Mouse (Mus musculus) megakaryocyte progenitor cell, adult 5-6 weeks (primary cell): ENCODE measurements around the gene Mthfd2. TPM values are rescaled to one million over a fixed set of nuclear protein-coding genes. Genes with fewer than 3 reads are reported as not detected.
"Not testable (repeated sequence)": the region's sequence is repeated elsewhere in the genome, so short reads cannot be mapped to it uniquely, and the experiment has no call there.

Experiments
- ATAC-seq: replicated peaks from 2 replicates; pipeline ENCODE4 v1.8.0; 2016; ENCODE audit warnings: mild to moderate bottlenecking, moderate TSS enrichment, inconsistent platforms; ENCODE audit not compliant: poor library complexity
- total RNA-seq, 2 experiments: library from RNA; stranded (forward) in 1 of 2; stranded (reverse) in 1 of 2; fragments of 157-497, 149-512 nt in 1 of 2; fragments of 200-1000 nt in 1 of 2; gene quantifications; 2 replicates each; pipeline versions ENCODE4 v1.2.3 to v1.2.4; 2015 to 2017

Gene Mthfd2
- total RNA-seq (2015) = 19.7 and 26.8 TPM in 2 replicates
- total RNA-seq (2017) = 23.1 and 25.0 TPM in 2 replicates

- peak; percentile 94 for ATAC-seq
These were observed at the start of gene Mthfd2, which contains the start of gene Mob1a for GRCm38 (mm10) chr6:83325525-83326393. Gene Mthfd2, minus strand, starts transcription at chr6:83325908. Gene Mob1a, plus strand, starts transcription at chr6:83326016.

DNA sequence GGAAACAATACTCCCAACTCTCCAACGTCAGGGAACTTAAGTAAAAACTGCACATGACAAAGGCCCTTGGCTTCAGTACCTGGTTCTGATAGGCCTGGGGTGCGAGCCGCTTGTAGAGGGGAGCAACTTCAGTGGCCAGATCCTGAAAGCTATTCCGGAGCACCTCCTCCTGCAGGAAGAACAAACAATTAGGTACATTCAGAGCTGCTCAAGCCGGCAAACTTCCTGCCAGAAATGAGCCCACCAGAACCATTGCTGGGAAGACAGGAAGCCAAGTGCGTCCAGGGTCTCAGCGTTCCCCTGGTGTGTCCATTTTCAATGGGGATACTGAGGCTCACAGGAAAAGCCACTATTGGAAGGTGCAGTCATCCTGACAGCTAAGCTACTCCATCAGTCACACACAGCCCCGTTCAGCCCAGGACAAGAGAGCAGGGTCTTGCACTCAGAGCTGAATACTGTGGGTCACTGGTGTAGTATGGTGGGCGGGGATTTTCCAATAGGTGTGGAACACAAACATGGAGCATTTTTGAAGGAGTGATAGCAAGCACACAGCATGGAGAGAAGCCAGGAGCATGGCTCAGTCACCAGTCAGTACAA lies 48.1 kb upstream of the Mthfd2 start:
- ATAC-seq = no peak

DNA sequence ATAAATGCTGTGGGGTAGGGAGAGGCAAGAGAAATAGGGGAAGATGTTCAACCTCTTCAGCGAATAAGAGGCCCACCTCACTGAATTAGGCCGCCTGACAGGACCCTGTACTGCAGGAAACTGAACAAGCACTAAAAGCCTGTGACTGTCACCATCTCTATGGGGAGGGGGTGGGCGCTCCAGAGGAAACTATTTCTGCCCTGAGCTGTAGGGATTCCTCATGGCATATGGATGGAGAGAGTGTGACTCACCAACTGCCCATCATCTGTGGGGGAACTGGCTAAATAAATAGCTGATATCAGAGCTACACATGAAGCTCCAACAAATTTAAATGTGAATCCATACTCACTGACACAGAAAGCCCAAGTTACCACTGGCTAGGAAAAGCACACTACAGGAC lies 45.6 kb upstream of the Mthfd2 start:
- ATAC-seq = no peak

DNA sequence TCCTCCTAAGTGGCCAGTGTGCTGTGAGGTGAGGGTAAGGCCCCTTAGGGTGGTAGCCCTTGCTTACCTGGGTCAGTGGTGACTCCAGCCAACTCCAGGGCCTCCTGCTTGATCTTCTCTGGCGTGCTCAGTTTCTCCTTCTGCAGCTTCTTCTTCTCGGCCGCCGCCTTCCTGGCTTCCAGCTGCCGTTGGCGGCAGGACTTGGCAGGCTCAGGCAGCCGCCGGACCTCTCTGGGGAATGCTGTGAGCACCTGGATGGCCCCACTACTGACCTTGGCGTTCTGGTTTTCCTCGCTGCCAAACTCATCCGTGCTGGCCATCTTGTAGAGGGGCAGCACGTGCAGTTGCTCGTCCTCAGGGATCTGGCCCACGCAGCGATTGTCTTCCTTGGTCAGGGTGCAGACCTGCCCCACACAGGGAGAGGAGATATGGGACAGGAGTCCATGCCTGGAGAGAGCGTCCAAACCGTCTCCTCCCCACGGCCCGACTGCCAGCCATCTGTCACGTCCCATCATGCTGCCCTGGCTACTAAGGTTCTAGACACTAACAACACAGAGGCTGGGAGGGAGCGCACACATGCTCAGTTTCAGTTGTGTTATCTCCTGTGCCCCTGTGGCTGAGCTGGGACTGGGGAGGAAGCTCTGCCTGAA lies 44.7 kb upstream of the Mthfd2 start:
- no peak for ATAC-seq

DNA sequence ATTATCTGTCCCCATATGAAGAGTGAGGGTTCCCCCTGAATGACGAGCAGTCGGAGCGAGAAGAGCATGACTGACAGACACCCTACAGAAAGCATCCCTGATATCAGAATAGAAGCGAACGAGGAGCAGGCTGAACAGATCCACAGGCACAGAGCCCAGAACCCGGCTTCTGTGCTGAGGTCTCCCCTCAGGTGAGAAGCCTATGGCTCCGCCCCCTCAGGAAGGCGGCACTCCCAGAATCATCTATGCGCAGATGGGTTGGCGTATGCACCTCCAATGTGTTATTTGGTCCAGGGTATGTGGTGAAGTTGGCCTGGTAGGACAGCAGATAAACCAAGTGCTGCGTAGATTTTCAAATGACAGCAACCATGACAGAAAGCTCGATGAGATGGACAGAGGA lies 37.4 kb upstream of the Mthfd2 start:
- no peak for ATAC-seq

- peak; percentile 51 for ATAC-seq
These were observed 36.0 kb upstream of the Mthfd2 start for GRCm38 (mm10) chr6:83361523-83362248.

GRCm38 (mm10) chr6:83357436-83357835 lies 31.7 kb upstream of the Mthfd2 start:
- no peak for ATAC-seq

DNA sequence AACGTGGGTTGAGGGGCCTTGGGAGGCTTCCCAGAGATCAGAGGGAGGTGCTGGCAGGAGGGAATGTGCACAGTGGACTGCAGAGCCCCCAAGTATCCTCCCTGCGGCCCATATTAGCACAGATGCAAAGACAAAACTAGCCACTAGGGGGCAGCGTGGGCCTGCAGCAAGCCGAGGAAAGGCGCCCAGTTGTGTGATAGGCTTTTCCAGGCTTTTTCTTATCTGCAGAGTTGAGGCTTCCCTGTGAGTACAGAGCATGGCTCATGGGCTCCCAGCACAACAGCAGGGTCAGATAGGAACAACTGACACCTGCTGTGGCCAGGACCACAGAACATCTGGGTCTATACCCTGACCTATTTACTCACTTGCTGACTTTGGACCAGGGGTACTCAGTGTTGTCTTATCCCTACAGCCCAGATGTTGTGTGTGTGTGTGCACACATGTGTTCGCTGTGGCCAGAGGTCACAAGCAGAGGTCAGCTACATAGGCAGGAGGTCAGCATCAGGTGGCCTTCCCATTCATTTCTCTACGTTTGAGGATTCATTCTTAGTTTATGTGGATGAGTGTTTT lies 30.9 kb upstream of the Mthfd2 start:
- peak; percentile 67 for ATAC-seq

DNA sequence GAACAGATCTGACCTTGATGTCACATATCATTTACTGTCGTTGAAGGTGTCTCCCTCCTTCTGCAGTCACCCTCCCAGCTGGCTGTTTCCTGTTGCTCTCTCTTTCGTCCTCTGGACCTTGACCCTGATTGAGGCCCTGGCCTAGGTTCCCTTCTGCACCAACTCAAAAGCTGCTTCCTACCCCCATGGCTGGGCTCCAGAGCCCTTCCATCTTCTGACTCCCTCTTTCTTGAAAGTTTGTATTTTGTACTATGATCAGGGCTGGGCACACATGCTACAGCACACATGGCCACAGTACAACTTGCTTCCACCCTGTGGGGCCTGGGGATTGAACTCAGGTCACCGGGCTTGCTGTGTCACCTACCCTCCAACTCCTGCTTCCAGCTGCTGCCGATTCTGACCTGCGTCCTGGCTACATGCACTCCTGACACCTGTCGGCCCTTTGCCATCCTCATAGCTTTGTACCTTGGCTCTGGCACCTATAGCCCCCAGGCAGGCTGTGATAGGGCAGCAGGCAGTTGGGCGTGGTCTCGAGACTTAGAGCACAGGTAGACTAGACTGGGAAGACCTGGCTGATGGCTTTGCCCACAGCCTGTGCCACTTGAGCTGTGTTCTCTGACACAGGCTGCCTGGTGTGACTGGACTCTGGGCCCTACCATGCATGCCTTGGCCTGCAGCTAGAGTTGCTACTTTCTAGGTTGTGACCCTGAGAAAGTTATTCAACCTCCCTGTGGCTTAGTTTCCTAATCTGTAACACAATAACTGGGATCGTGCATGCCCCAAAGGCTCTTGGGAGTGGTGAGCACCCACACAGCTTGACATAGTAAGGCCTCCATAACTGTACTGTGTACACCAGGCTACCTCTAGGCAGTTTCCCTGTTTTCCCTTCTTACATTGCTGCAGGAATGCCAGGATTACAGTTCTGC lies 29.4 kb upstream of the Mthfd2 start:
- ATAC-seq = no peak

- ATAC-seq = no peak
These were observed 27.1 kb upstream of the Mthfd2 start for GRCm38 (mm10) chr6:83352666-83353410.

- ATAC-seq = peak; percentile 78
These were observed 25.9 kb upstream of the Mthfd2 start for GRCm38 (mm10) chr6:83351490-83352160.

GRCm38 (mm10) chr6:83350851-83351405 lies 25.2 kb upstream of the Mthfd2 start:
- ATAC-seq = no peak

- ATAC-seq = no peak
These were observed 24.5 kb upstream of the Mthfd2 start for GRCm38 (mm10) chr6:83350172-83350571.

DNA sequence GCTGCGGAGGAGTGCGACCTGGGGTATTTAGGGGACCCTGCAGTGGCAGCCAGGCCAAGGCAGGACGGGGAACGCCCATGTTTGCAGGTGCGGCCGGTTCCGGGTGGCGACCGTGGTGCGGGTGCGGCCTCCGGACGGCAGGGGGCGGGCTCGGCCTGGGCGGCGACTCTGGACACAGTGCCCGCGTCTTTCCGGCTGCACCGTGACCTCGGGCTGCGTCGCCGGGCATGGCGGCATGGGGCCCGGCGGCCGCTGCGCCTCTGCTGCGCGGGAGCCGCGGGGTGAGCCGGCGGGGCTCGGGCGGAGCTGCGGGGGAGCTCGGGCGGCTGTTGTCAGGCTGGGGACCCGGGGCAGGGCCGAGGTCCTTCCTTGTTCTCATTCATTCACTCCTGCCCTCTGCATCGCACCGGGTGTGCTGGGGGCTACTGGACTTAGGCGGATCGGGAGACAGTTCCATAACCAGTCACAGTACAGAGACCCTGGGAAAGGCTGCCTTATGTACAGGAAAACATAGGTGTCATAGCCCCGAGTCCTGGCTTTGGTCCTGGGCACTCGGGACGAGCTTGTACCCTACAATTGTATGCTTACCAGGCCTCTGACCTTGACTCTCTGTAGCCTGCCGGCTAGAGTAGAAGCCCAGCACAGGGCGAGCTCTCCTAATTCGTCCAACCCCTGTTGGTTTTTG lies 23.7 kb upstream of the Mthfd2 start:
- ATAC-seq = peak; percentile 90

- peak; percentile 9 for ATAC-seq
These were observed 23.2 kb upstream of the Mthfd2 start, which contains the start of gene Bola3 for GRCm38 (mm10) chr6:83348873-83349272. Gene Bola3, plus strand, starts transcription at chr6:83349147.

DNA sequence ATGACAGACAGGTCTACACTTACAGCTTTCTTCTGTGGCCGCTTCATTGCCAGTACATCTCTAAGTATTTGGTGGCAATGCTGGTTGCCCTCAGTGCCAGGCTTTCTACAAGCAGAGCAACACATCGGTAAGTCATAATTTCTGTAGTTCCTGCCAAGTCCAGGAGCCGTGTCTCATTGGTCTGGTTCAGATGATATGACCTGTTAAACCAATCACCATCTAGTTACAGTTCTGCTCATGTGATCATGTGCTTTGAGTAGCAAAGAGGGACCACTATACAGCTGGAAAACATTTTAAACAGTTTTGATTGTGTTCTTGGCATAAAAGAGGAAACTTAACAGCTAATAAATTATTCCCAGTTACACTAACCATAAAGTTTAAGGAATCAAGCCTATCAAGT lies 22.2 kb upstream of the Mthfd2 start:
- ATAC-seq = no peak

DNA sequence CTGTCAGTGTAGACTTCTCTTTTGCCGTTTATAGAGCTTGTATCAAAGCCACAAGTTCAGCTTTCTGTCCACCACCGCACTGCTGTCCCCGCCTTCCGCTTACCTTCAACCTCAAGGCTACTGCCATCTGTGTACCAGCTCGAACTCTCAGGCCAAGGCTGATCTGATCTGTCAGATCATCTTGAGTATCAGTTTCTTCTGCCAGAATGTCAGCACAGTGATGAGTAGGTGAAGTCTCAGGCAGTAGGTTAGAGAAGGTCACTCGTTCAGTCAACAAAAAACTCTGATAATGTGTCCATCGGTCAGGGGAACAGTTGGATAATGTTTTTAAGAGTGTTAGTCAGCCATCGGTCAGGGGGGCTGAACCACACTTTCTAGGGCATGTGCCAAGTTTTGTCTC lies 19.6 kb upstream of the Mthfd2 start:
- not testable (repeated sequence) for ATAC-seq
